Mouse (Mus musculus): ENCODE data around the gene Hoxc12.

- TF ChIP-seq POLR2A (IDR thresholded peaks at IDR 0.05; ENCODE audit: control insufficient read depth, low read depth, low read length) (no peak), CTCF (IDR thresholded peaks at IDR 0.05; ENCODE audit: control insufficient read depth, insufficient read depth, insufficient replicate concordance, low read depth, low read length) (no peak)
Observed at GRCm38 (mm10) chr15:102963259-102963658, 26.7 kb downstream of the Hoxc12 start.

Data from testis, adult 2 months (tissue).